Mouse (Mus musculus) CD4-positive, CD25-positive, alpha-beta regulatory T cell, adult 2 months (primary cell): Measurements from ENCODE around the gene Eri3.

Experiments used
- DNase-seq: peaks from one replicate; pipeline ENCODE4 v3.0.0-alpha.2; 2012; ENCODE audit warnings: low read depth, low spot score

The Eri3 gene

GRCm38 (mm10) chr4:117577579-117577978, 27.4 kb downstream of the Eri3 start:
- no peak for DNase-seq

DNA sequence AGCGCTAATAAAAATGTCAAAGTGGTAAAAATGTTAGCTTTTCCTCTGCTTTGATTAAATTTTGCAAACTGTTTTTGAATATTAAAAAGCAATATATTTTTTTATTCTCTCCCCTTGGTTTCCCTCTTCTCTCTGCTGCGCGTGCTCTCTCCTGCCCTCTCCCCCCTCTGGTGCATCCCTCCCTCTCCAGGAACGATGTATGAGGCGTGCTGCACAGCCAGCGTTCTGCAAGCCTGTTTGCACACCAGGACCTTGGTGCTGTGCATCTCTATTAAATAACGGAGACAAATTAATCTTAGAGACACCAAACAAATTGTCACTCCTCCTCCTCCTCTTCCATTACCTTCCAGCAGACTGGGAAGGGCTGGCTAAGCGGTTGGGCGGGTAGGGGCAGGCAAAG, 31.5 kb downstream of the Eri3 start:
- DNase-seq = no peak

DNA sequence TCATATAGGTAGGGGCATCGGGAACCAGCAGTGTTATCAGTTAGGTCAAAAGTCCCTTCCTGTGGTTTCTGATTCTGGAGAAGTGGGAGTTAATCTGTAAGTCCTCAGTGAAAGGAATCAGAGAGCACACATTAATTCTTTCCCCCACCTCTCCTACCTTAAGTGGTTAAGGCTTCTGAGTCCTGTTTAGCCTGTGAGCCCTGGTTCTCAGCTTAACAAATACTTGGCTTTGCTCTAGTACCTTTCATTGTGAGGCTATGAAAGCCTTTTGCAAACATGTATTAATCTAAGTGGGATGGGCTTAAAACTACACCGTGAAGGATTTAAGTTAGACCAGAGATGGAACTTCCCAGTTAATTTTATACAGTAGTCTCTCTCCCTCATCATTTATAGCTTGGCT, 35.8 kb downstream of the Eri3 start:
- DNase-seq = no peak

DNA sequence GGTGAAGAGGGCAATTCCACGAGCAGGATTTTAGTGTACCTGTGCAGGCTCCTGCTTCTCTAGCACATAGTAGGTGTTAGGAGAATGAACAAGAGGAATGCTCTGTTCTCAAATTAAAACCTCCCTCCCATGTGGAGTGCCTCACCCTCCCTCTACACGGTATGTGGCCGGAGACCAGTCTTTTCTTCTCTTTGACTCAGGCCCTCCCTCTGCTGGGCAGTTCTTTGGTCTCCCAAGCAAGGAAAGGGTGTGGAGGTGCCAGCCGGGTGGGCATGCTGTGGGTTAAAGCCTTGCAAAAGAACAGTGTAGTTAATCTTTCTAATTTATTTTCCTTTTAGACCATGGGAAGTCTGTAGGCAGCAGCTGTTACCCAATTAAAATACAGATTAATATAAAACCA, 37.3 kb downstream of the Eri3 start:
- DNase-seq = no peak

GRCm38 (mm10) chr4:117589081-117589660, 39.0 kb downstream of the Eri3 start:
- DNase-seq = no peak

DNA sequence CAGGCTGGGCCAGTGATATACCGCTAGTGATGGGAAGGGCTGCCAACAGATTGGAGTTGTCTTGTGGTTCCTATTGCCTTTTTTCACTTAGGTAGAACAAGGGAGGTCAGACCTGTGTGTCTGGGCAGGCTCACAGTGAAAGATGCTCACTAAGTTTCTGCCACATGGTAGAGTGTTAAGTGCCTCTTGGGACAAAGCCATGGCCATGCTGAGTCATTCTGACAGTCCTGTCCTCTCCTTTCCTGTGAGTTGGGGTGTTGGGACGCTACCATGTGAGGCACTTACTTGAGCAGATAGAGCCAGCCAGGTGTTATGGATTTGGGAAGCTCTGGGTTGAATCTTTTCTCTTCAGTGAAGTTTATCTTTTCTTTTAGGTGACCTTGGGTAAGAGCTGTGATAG, 40.6 kb downstream of the Eri3 start:
- no peak for DNase-seq

DNA sequence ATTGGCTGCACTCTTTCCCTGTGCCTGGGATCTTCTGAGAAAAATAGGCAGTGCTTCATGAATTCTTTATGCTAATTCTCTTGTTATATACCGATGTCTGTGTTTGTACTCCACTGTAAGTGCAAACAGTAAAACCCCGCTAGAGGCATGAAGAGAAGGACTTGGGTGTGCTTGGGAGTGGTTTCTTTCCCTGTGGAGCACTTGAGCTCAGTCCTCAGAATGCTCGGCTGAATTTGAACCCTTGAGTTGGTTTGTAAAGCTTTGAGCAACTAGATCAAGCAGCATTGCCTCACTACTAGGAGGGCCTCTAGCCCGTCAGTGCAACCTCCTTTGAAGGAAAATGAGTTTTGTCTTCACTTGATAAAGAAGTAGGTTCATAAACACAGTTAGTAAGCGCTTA, 42.0 kb downstream of the Eri3 start:
- DNase-seq = no peak

GRCm38 (mm10) chr4:117595293-117595692, 45.1 kb downstream of the Eri3 start:
- no peak for DNase-seq

- DNase-seq = no peak
Measured at GRCm38 (mm10) chr4:117599986-117600565, 49.9 kb downstream of the Eri3 start.

DNA sequence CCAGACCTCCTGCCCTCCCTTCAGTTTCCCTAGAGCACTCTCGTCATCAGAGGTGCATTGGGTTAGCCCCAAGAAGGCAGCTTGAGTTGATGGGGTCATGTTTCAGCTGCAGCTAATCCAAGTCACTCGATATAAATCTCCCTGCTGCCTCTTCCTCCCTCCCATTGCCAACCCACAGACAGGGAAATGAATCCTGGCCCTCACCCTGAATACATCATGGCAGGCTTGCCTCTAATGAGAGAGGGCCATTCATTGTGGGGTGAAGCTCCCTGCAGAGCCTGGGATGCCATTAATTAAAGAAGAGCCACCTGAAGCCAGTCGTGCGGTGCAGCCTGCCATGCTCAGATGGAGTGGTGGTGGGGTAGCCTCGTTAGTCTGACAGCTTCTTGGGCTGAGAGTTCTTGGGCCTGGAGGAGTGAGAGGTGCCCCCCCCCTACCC, 51.2 kb downstream of the Eri3 start:
- no peak for DNase-seq

DNA sequence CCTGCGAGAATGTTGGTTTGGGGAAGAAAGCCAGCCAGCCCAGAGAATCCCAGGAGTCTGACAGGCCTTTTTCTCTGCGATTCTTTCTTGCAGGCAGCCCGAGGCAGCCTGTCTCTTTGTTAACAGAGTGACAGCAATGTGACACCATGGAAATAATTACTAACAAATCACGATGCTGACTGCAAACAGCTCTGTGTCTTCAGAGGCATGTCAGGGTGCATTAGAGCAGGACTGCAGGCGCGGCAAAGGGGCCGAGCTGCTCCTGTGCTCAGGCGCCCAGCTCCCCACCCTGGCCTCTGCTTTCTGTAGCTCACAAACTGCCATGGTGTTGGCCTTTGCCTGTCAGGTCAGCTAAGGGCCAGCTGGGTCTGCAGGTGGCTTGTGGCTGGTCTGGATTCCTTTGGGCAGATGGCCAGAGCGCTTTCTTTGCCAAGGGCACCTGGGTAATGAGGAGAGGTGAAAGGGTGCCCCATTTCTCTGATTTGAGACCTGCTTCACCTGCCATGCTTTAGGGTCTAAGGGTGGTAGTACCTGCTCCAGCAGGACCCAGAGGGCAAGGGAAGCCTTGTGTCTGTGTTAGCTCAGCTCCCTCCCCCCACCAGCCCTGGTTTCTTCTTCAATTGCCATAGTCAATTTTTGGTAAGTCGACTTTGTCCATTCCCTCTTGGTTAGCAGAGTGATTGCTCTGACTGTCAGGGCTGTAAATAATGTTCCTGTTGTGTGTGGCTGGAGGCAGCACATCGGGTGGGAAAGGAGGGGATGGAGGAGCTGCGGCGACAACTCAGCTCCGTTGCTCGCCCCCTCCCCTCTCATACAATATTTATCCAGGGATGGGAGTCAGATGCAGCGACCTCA, 55.2 kb downstream of the Eri3 start:
- no peak for DNase-seq

- DNase-seq = no peak
Measured at GRCm38 (mm10) chr4:117605954-117606227, 55.7 kb downstream of the Eri3 start.

GRCm38 (mm10) chr4:117606831-117607610, 56.9 kb downstream of the Eri3 start:
- no peak for DNase-seq

GRCm38 (mm10) chr4:117608265-117608664, 58.1 kb downstream of the Eri3 start:
- DNase-seq = peak; percentile 5

DNA sequence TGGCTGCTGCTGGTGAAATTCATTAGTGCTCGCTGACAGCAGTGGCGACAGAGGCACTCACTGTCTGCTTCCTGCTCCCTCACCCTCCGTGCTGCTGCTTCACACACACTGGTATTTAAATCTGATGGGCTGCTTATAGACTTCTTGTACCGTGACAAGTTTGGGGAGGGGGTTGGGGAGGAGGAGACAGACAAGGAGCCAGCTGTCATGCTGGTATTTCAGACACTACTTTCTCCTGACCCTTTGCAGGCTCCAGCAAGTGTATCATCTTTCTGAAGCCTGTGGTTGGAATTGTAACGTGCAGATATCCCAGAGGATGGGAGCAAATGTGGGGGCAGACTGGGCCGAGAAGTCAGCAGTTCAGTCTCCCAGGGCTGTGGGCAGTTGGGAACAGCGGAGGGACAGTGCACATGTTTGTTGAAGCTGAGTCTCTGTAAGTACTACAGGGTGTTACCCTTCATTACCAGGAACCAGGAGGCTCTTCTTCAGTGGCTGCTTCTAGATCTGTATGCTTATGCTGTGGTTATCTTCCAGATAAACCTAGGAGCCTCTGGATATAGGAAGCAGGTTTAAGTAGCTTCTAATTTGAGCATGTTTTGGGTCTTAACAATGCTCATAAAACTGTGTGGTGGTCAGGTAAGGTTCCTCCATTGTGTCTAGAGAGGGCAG, 59.3 kb downstream of the Eri3 start:
- DNase-seq = no peak

- no peak for DNase-seq
Measured at GRCm38 (mm10) chr4:117611385-117611784, 61.2 kb downstream of the Eri3 start.

- no peak for DNase-seq
Measured at GRCm38 (mm10) chr4:117611814-117612213, 61.6 kb downstream of the Eri3 start.

DNA sequence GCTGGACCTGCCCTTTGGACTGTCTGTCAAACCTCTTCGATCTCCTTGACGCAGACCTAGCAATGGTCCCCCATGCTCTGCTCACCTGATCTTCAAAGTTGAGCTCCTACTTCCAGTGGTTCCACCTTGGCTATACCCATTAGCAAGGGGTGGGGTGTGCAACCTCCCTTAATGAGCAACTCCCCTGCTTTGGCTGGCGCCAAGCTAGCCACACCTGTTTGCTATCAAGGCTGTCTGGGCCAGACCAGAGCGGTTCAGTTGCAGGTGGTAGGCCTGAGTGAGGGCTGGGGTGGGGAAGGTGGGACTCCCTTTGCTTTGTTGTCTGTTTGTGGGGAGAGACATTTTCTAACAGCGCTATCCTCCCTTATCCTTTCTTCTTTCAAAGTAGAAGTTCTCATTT, 62.5 kb downstream of the Eri3 start:
- no peak for DNase-seq

GRCm38 (mm10) chr4:117613153-117613773, 63.1 kb downstream of the Eri3 start:
- DNase-seq = no peak

GRCm38 (mm10) chr4:117616600-117616999, 66.4 kb downstream of the Eri3 start:
- DNase-seq = no peak

- no peak for DNase-seq
Measured at GRCm38 (mm10) chr4:117622270-117622669, 72.1 kb downstream of the Eri3 start.
